Mouse (Mus musculus) ES-E14 (cell line): ENCODE results near the gene Acbd5.

Experiments
- HCFC1 ChIP-seq: IDR thresholded peaks from 2 replicates; pipeline ENCODE4 v1.6.1; 2012; ENCODE audit warnings: low read length, inconsistent platforms, borderline replicate concordance; ENCODE audit not compliant: insufficient read depth
- ZC3H11A ChIP-seq: IDR thresholded peaks from 2 replicates; pipeline ENCODE4 v1.6.1; 2012; ENCODE audit warnings: low read depth, mild to moderate bottlenecking, inconsistent platforms, low read length, borderline replicate concordance
- ZNF384 ChIP-seq: IDR thresholded peaks from 2 replicates; pipeline ENCODE4 v1.6.1; 2012; ENCODE audit warnings: low read depth, low read length, inconsistent platforms

DNA sequence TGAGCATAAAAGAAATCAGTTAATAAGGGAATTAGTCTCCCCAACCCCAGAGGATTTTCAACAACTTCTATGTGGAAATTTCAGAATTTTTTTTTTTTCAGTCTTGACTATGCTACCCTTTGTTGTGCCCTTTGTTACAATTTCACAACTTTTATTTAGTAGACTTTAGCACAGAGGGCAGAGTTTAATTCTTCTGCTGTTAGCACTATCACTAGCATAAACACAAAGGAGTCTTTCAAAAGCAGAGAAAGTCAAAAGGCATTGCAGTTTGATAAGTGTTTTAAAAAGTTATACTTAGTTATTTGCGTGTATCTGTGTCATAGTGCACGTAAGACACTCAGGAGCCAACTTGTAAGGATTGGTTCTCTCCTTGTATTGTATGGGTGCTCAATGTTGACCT, 10.6 kb downstream of the Acbd5 start:
- no peak for TF ChIP-seq HCFC1
- TF ChIP-seq ZNF384: no peak
- no peak for TF ChIP-seq ZC3H11A
